Mouse (Mus musculus) yolk sac, embryonic 10.5 days (tissue): ENCODE measurements around the gene Kctd2.
"Not testable (repeated sequence)": the region's sequence is repeated elsewhere in the genome, so short reads cannot be mapped to it uniquely, and the experiment has no call there.

Experiments used
- DNase-seq: peaks from one replicate; pipeline ENCODE4 v3.0.0-alpha.2; 2017; ENCODE audit warnings: low spot score

Kctd2 gene

DNA sequence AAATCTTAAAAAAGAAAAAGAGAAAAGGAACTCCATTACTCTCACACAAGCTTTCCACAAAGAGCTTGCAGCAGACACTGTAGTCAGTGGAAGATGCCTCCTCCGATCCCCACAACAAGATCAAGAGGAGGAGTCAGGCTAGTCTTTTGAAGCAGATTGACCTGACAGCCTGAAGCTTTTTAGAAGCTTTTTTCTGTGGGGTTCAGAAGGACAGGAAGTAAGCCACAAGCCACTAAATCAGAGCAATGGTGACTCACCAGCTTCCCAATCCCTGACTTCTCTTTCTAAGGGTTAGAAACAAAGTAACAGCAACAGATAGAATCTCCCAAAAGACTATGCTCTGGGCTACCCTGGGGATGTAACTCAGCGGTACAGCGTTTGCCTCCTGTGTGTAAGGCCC, 19.4 kb downstream of the Kctd2 start:
- no peak for DNase-seq

GRCm38 (mm10) chr11:115439906-115440595, 20.1 kb downstream of the Kctd2 start, which contains the start of gene Trim80:
Trim80 (plus strand) TSS chr11:115440545.
- no peak for DNase-seq

- no peak for DNase-seq
Measured at GRCm38 (mm10) chr11:115441417-115441816, 21.5 kb downstream of the Kctd2 start.

- DNase-seq, result no peak
Measured at GRCm38 (mm10) chr11:115446906-115447305, 27.0 kb downstream of the Kctd2 start.

- peak; percentile 81 for DNase-seq
Measured at GRCm38 (mm10) chr11:115447321-115447885, 27.5 kb downstream of the Kctd2 start.

- DNase-seq, result peak; percentile 68
Measured at GRCm38 (mm10) chr11:115448075-115448474, 28.1 kb downstream of the Kctd2 start.

- peak; percentile 73 for DNase-seq
Measured at GRCm38 (mm10) chr11:115448998-115449397, 29.1 kb downstream of the Kctd2 start.

DNA sequence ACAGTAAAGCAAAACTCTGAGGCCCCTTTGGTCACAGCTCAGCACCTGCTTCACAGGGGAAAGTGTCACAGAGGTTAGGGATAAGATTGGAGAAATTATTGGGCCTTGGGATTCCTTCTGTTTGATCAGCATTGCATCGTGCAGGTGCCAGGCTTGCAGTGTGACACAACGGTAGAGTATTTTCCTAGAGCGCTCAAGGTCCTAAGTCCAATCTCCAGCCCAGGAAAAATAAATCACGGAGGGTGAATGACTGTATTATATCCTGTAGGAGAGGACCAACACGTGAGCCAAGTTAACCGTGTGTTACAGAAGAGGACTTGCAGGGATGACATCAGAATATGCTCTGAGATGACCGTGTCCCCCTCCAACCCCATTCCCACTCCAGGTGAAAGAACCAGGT, 30.2 kb downstream of the Kctd2 start:
- no peak for DNase-seq

GRCm38 (mm10) chr11:115451781-115452241, 31.9 kb downstream of the Kctd2 start:
- DNase-seq, result no peak

DNA sequence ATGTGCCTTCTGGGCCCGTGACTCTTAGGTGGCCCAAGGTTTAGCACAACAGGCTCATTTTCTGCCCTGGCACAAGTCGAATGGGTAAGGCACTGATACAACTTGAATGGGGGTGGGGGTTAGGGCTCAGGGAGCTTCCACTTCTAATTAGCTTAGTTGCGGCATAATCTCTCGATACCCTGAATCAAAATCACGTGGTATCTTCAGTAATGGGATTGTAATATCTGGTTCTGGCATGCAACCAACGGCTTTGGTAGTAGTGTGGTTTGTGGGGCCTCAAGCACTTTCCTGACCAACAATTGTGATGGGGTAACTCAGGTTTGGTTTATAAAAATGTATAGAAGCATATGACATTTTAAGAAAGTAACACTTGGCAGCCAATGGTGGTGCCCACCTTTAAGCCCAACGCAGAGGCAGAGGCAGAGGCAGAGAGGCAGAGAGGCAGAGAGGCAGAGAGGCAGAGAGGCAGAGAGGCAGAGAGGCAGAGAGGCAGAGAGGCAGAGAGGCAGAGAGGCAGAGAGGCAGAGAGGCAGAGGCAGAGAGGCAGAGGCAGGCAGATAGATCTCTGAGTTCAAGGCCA, 32.4 kb downstream of the Kctd2 start:
- DNase-seq, result no peak

DNA sequence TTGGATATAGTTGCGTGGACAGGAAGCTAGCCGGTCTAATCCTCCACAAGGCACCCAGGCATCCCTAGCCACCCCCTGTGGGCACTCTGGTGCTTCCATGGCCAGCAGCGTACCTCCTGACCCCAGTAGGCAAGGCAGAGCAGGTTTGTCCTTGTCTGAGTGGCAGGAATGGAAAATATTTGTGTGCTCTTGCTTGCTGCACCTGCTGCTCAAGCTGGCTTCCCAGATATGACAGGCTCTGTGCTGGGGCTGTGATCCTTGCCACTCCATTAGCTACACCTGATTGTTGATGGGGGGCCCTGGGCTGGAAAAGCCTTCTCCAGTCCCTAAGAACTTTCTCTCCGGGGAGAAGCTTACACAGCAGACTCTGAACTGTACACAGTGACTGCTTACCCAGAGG, 33.4 kb downstream of the Kctd2 start:
- no peak for DNase-seq

GRCm38 (mm10) chr11:115454822-115455221, 34.9 kb downstream of the Kctd2 start:
- DNase-seq, result not testable (repeated sequence)

DNA sequence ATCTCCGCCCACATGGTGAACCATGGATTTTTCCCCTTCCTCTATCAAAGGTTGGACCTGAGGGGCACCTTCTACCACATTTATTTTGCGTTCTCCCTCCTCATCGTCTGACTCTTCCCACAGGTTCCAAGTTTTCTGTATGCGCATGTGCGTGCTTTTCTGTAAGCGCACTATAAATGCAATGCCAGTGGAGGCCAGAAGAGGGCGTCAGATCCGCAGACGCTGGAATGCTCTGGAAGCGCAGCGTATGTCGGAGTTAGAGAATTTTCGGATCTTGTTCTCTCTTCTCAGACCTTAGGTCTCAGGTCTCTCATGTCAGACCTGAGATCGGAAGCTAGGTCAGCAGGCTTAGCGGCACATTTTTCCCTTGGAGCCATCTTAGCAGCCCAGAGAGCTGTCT, 35.7 kb downstream of the Kctd2 start:
- no peak for DNase-seq

- no peak for DNase-seq
Measured at GRCm38 (mm10) chr11:115456182-115456581, 36.3 kb downstream of the Kctd2 start.

- no peak for DNase-seq
Measured at GRCm38 (mm10) chr11:115457405-115457804, 37.5 kb downstream of the Kctd2 start.

DNA sequence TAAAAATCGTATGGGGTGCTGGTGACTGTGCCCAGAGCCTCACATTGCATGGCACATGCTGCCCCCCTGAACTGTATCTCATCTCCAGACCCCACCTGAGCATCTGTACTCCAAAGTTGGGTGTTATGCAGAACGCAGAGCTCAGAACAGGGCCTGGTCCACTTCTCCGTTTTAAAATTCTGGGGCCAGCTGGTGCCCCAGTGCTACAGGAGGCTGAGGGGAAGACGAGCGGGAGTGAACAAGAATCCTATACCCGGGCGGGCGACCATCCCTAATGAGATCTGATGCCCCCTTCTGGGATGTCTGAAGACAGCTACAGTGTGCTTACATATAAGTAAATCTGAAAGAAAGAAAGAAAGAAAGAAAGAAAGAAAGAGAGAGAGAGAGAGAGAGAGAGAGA, 41.0 kb downstream of the Kctd2 start:
- no peak for DNase-seq

DNA sequence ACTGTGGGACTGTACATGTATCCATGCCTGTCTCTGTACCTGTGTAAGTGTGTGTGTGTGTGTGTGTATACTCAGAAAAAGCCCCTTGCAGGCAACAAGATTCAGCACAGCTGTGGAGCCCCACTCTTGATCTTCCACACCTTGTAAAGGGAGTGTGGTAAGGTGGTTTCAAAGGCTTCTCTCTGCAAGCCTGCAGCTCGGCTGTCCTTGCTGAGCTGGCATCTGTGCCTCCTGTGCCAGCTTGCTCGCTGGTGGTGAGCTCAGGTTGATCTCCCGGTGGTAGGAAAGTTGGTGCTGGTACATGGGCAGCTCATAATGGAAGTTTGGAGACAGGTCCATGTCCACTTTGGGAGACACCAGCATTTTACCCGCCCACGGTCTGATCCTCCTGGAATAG, 41.9 kb downstream of the Kctd2 start:
- no peak for DNase-seq

- no peak for DNase-seq
Measured at GRCm38 (mm10) chr11:115462243-115462891, 42.4 kb downstream of the Kctd2 start, which contains the start of gene Slc16a5. Slc16a5 (plus strand) TSS chr11:115462474.

DNA sequence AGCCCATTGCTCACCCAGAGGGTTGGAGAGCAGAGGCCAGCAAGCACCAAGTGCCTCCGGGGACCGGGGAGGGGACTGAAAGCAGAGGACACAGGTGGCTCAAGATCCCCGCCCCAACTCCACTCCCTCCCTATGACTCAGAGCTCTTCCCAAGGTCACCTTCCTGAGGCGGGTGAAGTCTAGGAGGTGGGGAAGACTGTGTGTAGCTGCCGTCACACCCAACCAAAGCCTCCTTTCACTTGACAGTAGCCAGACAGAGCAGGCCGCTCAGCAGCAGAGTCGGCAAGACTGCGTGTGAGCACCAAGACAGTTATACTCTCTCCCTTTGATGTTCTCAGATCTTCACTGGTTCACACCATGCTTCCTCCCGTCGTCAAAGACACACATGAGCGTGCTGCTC, 43.5 kb downstream of the Kctd2 start:
- DNase-seq, result no peak

DNA sequence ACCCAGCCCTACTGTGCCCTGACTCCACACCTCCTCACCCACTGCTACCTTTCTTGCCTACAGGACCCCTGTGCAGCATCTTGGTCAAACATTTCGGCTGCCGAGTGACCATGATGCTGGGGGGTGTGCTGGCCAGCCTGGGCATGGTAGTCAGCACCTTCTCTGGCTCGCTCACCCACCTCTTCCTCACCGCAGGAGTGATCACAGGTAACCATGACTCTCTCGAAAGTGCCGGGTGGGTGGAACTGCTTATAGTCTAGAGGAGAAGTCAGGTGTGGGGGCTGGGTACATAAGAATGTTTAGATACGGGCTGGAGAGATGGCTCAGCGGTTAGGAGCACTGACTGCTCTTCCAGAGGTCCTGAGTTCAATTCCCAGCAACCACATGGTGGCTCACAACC, 44.9 kb downstream of the Kctd2 start:
- DNase-seq, result no peak

GRCm38 (mm10) chr11:115467217-115467618, 47.3 kb downstream of the Kctd2 start:
- DNase-seq, result no peak

DNA sequence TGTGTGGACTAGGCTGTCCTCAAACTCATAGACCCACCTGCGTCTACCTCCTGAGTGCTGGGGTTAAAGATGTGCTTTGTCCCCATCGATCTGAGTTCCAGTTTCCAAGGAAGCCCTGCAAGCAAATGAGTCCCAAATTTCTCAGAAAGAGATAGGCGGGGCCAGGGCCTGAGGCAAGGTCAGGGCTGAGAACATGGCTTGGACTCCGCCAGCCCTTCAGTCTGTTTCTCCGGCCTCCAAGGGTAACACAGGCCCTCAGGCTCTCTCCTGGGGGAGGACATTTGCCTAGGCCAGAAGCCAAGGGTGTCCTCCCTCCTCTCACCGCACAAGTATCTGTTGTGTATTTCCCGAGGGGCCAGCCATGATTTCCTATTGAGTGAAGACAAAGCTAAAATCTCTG, 52.3 kb downstream of the Kctd2 start:
- DNase-seq, result peak; percentile 62
